Mouse (Mus musculus) kidney, embryonic 16.5 days (tissue): ENCODE measurements at regions not wholly inside any gene's neighbourhood (a gene's known extent, or its start where the extent isn't known, plus 50 kb on each side); places are given as distances from the start of the nearest gene placed in this dataset.
"Not testable (repeated sequence)": the region's sequence is repeated elsewhere in the genome, so short reads cannot be mapped to it uniquely, and the experiment has no call there.

ENCODE experiments used
- ATAC-seq: fragments of 200-750 bp; cut with Nextera tagmentation; 2 replicates; pipeline ENCODE4 v1.8.0; 2017; ENCODE audit warnings: moderate TSS enrichment; ENCODE audit not compliant: low FRiP score, low TSS enrichment
- H3K27ac ChIP-seq: fragments of 300-500 bp; sonication (generic); 2 replicates; pipeline ENCODE4 v1.5.1; 2014; ENCODE audit warnings: low read length
- H3K27me3 ChIP-seq: fragments of 300-500 bp; sonication (generic); 2 replicates; pipeline ENCODE4 v1.6.1; 2014; ENCODE audit warnings: low read length, control low read depth, mixed read lengths; ENCODE audit not compliant: insufficient read depth
- H3K36me3 ChIP-seq: fragments of 300-500 bp; sonication (generic); 2 replicates; pipeline ENCODE4 v1.6.1; 2014; ENCODE audit warnings: low read length, control low read depth, mixed read lengths; ENCODE audit not compliant: insufficient read depth
- H3K4me1 ChIP-seq: fragments of 300-500 bp; sonication (generic); 2 replicates; pipeline ENCODE4 v1.6.1; 2014; ENCODE audit warnings: low read length, control low read depth, mixed read lengths; ENCODE audit not compliant: insufficient read depth
- H3K4me2 ChIP-seq: fragments of 300-500 bp; sonication (generic); replicated peaks from 2 replicates; pipeline ENCODE4 v1.6.1; 2014; ENCODE audit warnings: low read depth, low read length
- H3K4me3 ChIP-seq: fragments of 300-500 bp; sonication (generic); 2 replicates; pipeline ENCODE4 v1.5.1; 2014; ENCODE audit warnings: mild to moderate bottlenecking, low read length
- H3K9ac ChIP-seq: fragments of 300-500 bp; sonication (generic); replicated peaks from 2 replicates; pipeline ENCODE4 v1.6.1; 2014; ENCODE audit warnings: low read length
- H3K9me3 ChIP-seq: fragments of 300-500 bp; sonication (generic); 2 replicates; pipeline ENCODE4 v1.6.1; 2016; ENCODE audit warnings: low read length, control low read depth
- WGBS: fragments of 180-500 bp; shearing (Covaris S2); extraction: QIAGEN DNeasy Blood & Tissue Kit; methylation state at CpG from one replicate; pipeline ENCODE4 v1.1.7; 2014; 5-methylcytosine and 5-hydroxymethylcytosine counted together

DNA sequence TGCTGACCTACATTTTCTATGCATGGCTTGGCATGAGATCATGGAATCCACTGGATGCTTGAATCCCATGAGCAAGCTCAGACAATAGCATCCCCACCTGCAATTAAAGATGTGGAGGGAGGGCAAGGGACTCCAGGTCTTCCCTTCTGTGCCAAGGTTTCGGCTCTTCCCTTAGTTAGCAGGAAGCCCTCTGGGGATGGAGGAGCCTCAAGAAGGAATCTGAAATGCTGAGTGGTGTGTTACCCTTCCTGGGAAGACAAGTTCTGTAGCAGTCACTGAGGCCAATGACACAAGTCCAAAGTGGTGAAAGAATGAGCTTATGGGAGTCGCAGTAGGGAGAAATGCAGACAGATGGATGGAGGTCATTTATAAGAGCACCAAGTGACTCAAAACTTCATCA, 125.4 kb upstream of the Dapk1 start:
- no peak overlapping the region for H3K4me2 ChIP-seq
- 92% methylated on average over 2 of the region's 2 CpGs for WGBS
- H3K4me1 ChIP-seq: peaks cover 19% of the 10 kb centered on the region
- no peaks in the 10 kb centered on the region for H3K27me3 ChIP-seq
- no peak overlapping the region for H3K27ac ChIP-seq
- no peak for ATAC-seq
- no peaks in the 10 kb centered on the region for H3K36me3 ChIP-seq
- no peak overlapping the region for H3K4me3 ChIP-seq
- H3K9ac ChIP-seq: no peak overlapping the region
- H3K9me3 ChIP-seq: no peaks in the 10 kb centered on the region

DNA sequence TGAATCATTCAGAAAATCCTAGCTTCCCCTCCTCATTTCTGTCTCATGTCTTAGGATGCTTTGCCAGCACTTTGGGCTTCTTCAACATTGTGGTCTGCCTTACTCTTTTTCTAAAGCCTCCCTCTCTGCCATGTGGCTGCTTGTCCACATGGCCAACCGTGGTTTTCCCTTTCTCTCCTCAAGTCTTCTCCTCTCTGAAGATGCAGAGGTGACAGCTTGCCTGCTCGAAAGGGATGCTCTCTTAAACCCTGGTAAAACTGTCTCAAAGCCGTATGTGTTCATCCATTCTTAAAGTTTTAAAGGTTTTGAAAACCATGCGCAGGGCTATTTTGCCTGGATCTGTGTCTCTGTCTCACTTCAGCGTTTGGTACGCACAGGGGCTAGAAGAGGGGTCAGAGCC, 123.4 kb upstream of the Dapk1 start:
- no peaks in the 10 kb centered on the region for H3K27me3 ChIP-seq
- 74% methylated on average over 6 of the region's 6 CpGs for WGBS
- no peak for ATAC-seq

DNA sequence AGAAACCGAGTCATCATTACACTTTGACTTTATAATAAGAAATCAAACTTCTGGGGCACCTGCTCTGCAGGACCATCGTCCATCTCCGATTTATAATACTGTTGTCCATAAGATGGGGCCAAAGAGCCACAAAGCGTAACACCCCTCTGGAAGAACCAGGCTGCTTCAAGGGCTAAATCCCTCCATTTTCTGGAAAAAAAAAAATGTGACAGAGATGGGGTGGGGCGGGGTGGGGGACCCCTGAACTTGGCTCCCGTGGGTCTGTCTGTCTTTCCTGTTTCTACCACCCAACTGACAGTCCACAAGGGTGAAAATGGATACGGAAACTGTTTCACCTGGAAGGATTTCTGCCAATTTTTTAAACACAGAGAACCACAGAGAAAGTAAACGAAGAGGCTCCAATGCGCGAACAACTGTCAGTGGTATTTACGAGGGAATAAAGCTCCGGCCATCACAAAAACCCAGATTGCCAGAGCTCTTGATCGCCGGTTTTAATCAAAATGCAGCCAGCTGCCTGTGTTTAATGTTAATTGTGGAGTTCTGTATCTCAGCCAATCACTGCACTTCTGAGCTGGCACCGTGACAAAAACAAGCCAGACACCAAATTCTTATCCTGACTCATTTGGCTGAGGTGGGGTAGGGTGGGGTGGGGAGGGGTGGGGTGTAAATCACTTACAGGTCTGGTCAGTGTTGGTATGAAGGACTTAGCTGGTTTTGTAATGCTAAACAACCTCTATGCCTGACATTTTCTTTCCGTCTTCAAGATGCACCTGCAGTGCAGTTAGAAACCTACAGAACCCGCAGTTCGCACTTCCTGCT, 122.5 kb upstream of the Dapk1 start:
- Histone ChIP-seq H3K4me3 (peak overlapping the region; percentile 44), H3K4me1 (peaks cover 19% of the 10 kb centered on the region), H3K9me3 (no peaks in the 10 kb centered on the region), H3K27ac (peak overlapping the region; percentile 89), H3K36me3 (no peaks in the 10 kb centered on the region), H3K27me3 (no peaks in the 10 kb centered on the region), H3K9ac (peak overlapping the region; percentile 59), H3K4me2 (peak overlapping the region; percentile 71)
- 3% methylated on average over 18 of the region's 18 CpGs for WGBS
- ATAC-seq: peak; percentile 67

More for the DNA sequence above, 123.4 kb upstream of the Dapk1 start:
- no peaks in the 10 kb centered on the region for H3K36me3 ChIP-seq
- H3K9me3 ChIP-seq: no peaks in the 10 kb centered on the region
- no peak overlapping the region for H3K27ac ChIP-seq
- H3K4me2 ChIP-seq: no peak overlapping the region
- H3K4me3 ChIP-seq: no peak overlapping the region
- peaks cover 19% of the 10 kb centered on the region for H3K4me1 ChIP-seq
- H3K9ac ChIP-seq: no peak overlapping the region

DNA sequence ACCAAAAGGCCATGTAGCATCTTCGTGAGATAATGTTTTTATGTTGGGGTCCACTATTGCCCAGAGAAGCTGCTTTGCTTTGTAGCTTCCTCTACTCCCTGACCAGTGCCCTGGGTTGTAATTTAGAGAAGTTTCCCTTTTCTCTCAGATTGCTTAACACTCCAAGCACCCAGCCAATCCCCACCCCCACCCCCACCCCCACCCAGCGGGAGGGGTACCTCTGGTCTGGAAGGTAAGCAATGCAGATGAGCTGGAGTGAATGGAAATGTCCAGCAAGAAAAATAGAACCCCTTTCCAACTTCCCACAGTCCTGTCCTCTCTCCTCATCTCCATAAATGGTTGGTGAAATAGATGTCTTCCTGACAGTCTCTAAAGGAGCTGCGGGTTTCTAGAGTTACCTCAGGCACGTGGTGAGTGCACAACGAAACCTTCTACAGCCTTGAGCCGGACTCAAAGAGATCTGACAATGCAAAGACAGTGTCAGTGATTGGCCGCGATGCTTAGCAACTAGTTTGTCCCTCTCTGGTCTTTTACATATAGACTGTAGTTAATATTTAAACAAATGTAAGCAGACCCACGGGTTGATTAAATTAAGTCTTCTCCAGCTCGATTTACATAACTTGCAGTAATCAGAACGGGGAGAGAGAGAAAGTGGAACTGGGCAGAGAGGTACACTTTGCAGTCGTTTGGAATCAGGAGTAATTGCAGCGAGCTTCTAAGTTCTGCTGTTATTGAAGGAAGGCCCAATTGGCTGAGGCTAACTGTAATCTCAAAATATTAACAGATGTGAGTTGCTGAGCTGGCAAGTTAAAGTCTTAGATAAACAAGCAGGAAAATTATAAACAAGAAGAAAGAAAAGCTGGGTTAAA, 121.7 kb upstream of the Dapk1 start:
- H3K4me1 ChIP-seq: peaks cover 19% of the 10 kb centered on the region
- peak overlapping the region; percentile 59 for H3K9ac ChIP-seq
- H3K4me3 ChIP-seq: peak overlapping the region; percentile 44
- no peaks in the 10 kb centered on the region for H3K27me3 ChIP-seq
- H3K36me3 ChIP-seq: no peaks in the 10 kb centered on the region
- no peaks in the 10 kb centered on the region for H3K9me3 ChIP-seq
- 14% methylated on average over 13 of the region's 13 CpGs for WGBS
- peak overlapping the region; percentile 71 for H3K4me2 ChIP-seq
- peak overlapping the region; percentile 89 for H3K27ac ChIP-seq
- ATAC-seq: peak; percentile 72

DNA sequence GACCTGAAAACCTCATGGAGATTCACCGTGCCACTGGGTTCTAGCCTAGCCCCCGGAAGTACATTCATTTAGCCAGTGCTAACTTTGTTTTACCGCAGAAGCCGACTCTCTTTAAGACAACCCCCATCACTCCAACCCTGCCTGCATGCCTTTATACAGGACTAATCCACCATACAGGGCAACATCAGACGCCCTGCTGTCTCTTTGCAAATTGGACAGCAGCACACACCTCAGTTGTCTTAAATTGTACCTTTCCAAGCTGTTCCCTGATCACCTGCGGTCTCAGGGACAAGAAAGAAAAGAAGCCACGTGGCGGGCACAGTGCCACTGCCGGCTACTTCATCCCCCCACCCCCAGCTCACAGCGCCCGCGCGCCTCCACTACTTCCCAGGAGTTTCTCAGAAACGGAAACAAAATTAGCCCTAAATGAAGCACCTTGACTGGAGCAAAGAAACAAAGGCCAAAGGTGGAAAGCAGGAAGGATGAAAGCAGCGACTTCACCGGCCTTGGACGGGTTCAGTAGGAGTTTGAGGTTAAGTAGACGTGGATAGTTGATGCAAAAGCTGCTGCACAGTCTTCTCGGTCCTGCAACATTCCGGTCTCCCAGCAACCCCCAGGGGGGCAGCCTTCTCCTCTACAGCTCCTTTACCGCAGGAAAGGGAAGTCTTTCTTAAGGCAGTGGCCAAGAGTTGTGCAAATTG, 120.9 kb upstream of the Dapk1 start:
- Histone ChIP-seq H3K9ac (peak overlapping the region; percentile 42), H3K4me2 (peak overlapping the region; percentile 71), H3K27ac (peak overlapping the region; percentile 89), H3K4me1 (peaks cover 19% of the 10 kb centered on the region), H3K36me3 (no peaks in the 10 kb centered on the region), H3K4me3 (peak overlapping the region; percentile 44), H3K9me3 (no peaks in the 10 kb centered on the region), H3K27me3 (no peaks in the 10 kb centered on the region)
- ATAC-seq: peak; percentile 79; the same call in 1 of the 2 replicates
- 11% methylated on average over 21 of the region's 21 CpGs for WGBS

DNA sequence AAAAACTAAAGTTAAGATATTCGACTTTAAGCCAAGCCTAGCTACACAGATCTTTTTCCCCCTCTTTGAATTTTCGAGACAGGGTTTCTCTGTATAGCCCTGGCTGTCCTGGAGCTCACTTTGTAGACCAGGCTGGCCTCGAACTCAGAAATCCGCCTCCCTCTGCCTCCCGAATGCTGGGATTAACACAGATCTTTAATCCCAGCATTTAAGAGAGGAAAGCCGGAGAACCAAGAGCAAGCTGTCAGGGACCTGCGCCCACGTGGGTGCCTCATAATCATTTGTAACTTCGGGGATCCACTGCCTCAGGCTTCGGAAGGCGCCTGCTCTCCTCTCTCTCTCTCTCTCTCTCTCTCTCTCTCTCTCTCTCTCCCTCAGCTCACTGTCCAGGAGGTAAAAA, 120.3 kb upstream of the Dapk1 start:
- H3K36me3 ChIP-seq, H3K27me3 ChIP-seq, ATAC-seq, H3K9ac ChIP-seq, H3K9me3 ChIP-seq: not testable (repeated sequence)
- H3K4me1 ChIP-seq: peaks cover 24% of the 10 kb centered on the region
- peak overlapping the region; percentile 89 for H3K27ac ChIP-seq
- peak overlapping the region; percentile 71 for H3K4me2 ChIP-seq
- H3K4me3 ChIP-seq: peak overlapping the region; percentile 44; the same call in 1 of the 2 replicates
- 65% methylated on average over 11 of the region's 11 CpGs for WGBS

DNA sequence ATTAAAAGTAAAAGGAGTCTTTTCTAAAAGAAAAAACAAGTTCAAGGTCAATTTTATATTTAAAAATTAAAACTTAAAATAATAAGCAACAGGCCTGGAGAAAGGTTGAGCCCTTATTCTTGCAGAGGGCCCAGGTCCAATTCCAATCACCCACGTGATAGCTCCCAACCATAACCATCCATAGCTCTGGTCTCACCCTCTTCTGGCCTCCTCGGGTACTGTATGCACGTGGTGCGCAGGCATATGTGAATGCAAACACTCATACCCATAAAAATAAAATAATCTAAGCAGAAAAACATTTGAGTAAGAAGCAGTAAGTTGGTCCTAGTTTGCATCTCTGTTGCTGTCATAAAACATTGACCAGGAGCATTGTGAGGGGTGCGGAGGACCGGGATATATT, 119.8 kb upstream of the Dapk1 start:
- Histone ChIP-seq H3K9ac (no peak overlapping the region), H3K4me1 (peaks cover 24% of the 10 kb centered on the region), H3K4me3 (no peak overlapping the region), H3K27ac (no peak overlapping the region), H3K9me3 (no peaks in the 10 kb centered on the region), H3K4me2 (no peak overlapping the region), H3K36me3 (no peaks in the 10 kb centered on the region), H3K27me3 (no peaks in the 10 kb centered on the region)
- ATAC-seq: no peak
- 88% methylated on average over 6 of the region's 6 CpGs for WGBS

DNA sequence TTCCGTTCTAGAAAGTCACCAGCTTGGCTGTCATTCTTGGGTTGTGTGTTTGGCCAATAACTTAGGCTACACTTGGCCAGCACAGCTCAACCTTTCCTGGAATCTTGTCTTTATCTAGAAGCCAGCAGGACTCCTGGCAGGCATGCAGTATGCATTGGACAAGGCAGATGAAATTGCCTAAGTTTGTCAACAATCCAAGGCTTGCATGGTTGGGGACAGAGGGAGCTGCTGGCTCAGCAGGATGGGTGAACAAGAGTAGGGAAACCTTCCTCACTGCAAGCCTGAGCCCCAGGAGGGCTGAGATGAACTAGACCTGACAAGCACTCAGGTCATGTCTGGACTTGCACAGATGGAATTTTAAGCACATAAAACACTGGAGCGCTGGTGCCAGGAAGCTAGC, 115.6 kb upstream of the Dapk1 start:
- ATAC-seq: no peak
- peaks cover 23% of the 10 kb centered on the region for H3K4me1 ChIP-seq
- no peak overlapping the region for H3K9ac ChIP-seq
- no peaks in the 10 kb centered on the region for H3K9me3 ChIP-seq
- H3K27me3 ChIP-seq: no peaks in the 10 kb centered on the region
- no peak overlapping the region for H3K27ac ChIP-seq
- H3K4me3 ChIP-seq: no peak overlapping the region
- H3K4me2 ChIP-seq: no peak overlapping the region
- WGBS: 79% methylated on average over 2 of the region's 2 CpGs
- no peaks in the 10 kb centered on the region for H3K36me3 ChIP-seq

DNA sequence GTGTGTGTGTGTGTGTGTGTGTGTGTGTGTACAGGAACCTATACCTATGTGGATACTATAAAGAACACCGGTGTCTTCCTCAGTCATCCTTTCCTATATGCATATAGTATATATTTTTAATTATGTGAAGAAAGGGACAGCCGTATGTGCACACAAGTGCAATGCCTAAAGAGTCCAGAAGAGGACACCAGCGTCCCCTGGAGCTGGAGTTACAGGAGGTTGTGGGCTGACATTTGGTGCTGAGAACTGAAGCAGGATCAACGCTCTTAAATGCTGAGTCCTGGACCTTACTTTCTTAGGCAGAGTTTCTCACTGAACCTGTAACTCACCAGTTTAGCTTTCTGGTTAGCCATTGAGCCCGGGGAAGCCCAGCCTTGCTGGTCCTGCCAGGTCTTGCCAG, 114.9 kb upstream of the Dapk1 start:
- no peak overlapping the region for H3K9ac ChIP-seq
- H3K4me2 ChIP-seq: no peak overlapping the region
- WGBS: 97% methylated on average over 5 of the region's 5 CpGs
- H3K4me1 ChIP-seq: peaks cover 23% of the 10 kb centered on the region
- H3K27ac ChIP-seq: no peak overlapping the region
- ATAC-seq: no peak
- H3K4me3 ChIP-seq: no peak overlapping the region
- H3K36me3 ChIP-seq: no peaks in the 10 kb centered on the region
- no peaks in the 10 kb centered on the region for H3K27me3 ChIP-seq
- H3K9me3 ChIP-seq: no peaks in the 10 kb centered on the region
